Mouse (Mus musculus) naive thymus-derived CD4-positive, alpha-beta T cell, adult 2 months (primary cell): Measurements from ENCODE around the gene Hcrt.

ENCODE experiments used
- DNase-seq: peaks from one replicate; pipeline ENCODE4 v3.0.0-alpha.2; 2011; ENCODE audit warnings: low read depth

The Hcrt gene

GRCm38 (mm10) chr11:100767871-100768270 lies 5.1 kb upstream of the Hcrt start:
- DNase-seq: no peak

- DNase-seq: no peak
These were observed 4.0 kb upstream of the Hcrt start for GRCm38 (mm10) chr11:100766726-100767125.

- peak; percentile 90 for DNase-seq
These were observed 1.1 kb downstream of the Hcrt start for GRCm38 (mm10) chr11:100761547-100762045.

GRCm38 (mm10) chr11:100759611-100760233 lies 3.0 kb downstream of the Hcrt start, which contains the start of gene Kcnh4:
Gene Kcnh4 (minus strand): TSS chr11:100759942.
- peak; percentile 89 for DNase-seq

- DNase-seq: peak; percentile 64
These were observed 3.8 kb downstream of the Hcrt start for GRCm38 (mm10) chr11:100758707-100759610.

GRCm38 (mm10) chr11:100757566-100757965 lies 5.2 kb downstream of the Hcrt start:
- DNase-seq: no peak

GRCm38 (mm10) chr11:100756476-100756875 lies 6.3 kb downstream of the Hcrt start:
- DNase-seq: no peak

- no peak for DNase-seq
These were observed 8.1 kb downstream of the Hcrt start for GRCm38 (mm10) chr11:100754693-100755057.

GRCm38 (mm10) chr11:100754021-100754692 lies 8.6 kb downstream of the Hcrt start:
- DNase-seq: no peak

GRCm38 (mm10) chr11:100752294-100752693 lies 10.4 kb downstream of the Hcrt start:
- DNase-seq: no peak

- DNase-seq: no peak
These were observed 12.6 kb downstream of the Hcrt start for GRCm38 (mm10) chr11:100750127-100750526.

GRCm38 (mm10) chr11:100749469-100749868 lies 13.3 kb downstream of the Hcrt start:
- DNase-seq: no peak

- DNase-seq: no peak
These were observed 14.1 kb downstream of the Hcrt start for GRCm38 (mm10) chr11:100748620-100749019.

- DNase-seq: no peak
These were observed 15.6 kb downstream of the Hcrt start for GRCm38 (mm10) chr11:100747114-100747513.

- DNase-seq: no peak
These were observed 16.2 kb downstream of the Hcrt start for GRCm38 (mm10) chr11:100746546-100746945.

GRCm38 (mm10) chr11:100745085-100745484 lies 17.6 kb downstream of the Hcrt start:
- peak; percentile 79 for DNase-seq

- no peak for DNase-seq
These were observed 21.4 kb downstream of the Hcrt start for GRCm38 (mm10) chr11:100741348-100741747.

GRCm38 (mm10) chr11:100738749-100739148 lies 24.0 kb downstream of the Hcrt start:
- no peak for DNase-seq

- DNase-seq: peak; percentile 98
These were observed 24.6 kb downstream of the Hcrt start, which contains the start of gene Rab5c for GRCm38 (mm10) chr11:100738066-100738604. Gene Rab5c (minus strand): TSS chr11:100738215.

GRCm38 (mm10) chr11:100737105-100737733 lies 25.5 kb downstream of the Hcrt start:
- DNase-seq: peak; percentile 37

- DNase-seq: no peak
These were observed 26.0 kb downstream of the Hcrt start for GRCm38 (mm10) chr11:100736746-100737080.
